Mouse (Mus musculus): ENCODE data around the gene Dcdc2c.

DNA sequence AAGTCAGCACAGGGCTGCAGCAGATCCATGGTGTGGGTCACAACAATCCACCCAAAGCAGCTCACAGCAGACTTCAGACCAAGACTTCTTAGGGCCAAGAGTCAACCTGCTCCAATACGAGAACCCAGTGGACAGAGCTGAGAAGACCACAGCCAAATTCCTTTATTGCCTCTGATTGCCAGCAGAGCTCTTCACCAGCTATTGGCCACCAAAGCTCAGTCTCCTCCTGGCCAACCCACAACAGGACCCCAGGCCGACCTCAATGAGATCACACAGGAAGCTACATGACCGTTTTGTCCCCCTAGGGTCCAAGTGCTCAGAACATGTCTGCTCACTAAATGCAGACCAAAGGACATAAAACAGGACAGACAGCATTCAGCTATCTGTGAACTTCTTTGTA is 45.9 kb upstream of the Dcdc2c start:
- no peak for TF ChIP-seq CTCF (IDR thresholded peaks at IDR 0.05; ENCODE audit: borderline replicate concordance, insufficient read depth, low read length)
- no peak for TF ChIP-seq POLR2A (IDR thresholded peaks at IDR 0.05; ENCODE audit: low read depth, low read length)
